Mouse (Mus musculus) ES-E14 (cell line): ENCODE measurements around the gene Hnrnpa0. TPM values are rescaled to one million over a fixed set of nuclear protein-coding genes. Genes with fewer than 3 reads are reported as not detected.

Experiments
- DNase-seq: peaks from one replicate; pipeline ENCODE4 v3.0.0-alpha.2; 2013; ENCODE audit warnings: low read depth, low spot score
- H3K27ac ChIP-seq: 2 replicates; pipeline ENCODE4 v1.5.1; 2012; ENCODE audit warnings: low read depth, mild to moderate bottlenecking, low read length, moderate library complexity, mixed read lengths; ENCODE audit not compliant: poor library complexity, insufficient read depth, severe bottlenecking
- H3K36me3 ChIP-seq: 2 replicates; pipeline ENCODE4 v1.6.1; 2012; ENCODE audit warnings: mild to moderate bottlenecking, low read length, moderate library complexity, mixed read lengths; ENCODE audit not compliant: control insufficient read depth, poor library complexity, insufficient read depth, severe bottlenecking
- H3K4me1 ChIP-seq, 2 experiments: fragments of 150-350 bp in 1 of 2; sonication (generic) in 1 of 2; 2 replicates each; pipeline ENCODE4 v1.6.1; 2012; ENCODE audit warnings: low read length in 2 of 2, mild to moderate bottlenecking in 1 of 2, mixed read lengths in 1 of 2; ENCODE audit not compliant: control insufficient read depth in 2 of 2, insufficient read depth in 2 of 2, poor library complexity in 1 of 2
- H3K4me3 ChIP-seq, 2 experiments: fragments of 150-350 bp in 1 of 2; sonication (generic) in 1 of 2; 2 replicates each; pipeline ENCODE4 v1.5.1; 2012; ENCODE audit warnings: low read length in 2 of 2, low read depth in 1 of 2, mild to moderate bottlenecking in 1 of 2, mixed read lengths in 1 of 2; ENCODE audit not compliant: insufficient read depth in 1 of 2, poor library complexity in 1 of 2, severe bottlenecking in 1 of 2
- H3K9ac ChIP-seq: 2 replicates; pipeline ENCODE4 v1.6.1; 2012; ENCODE audit warnings: low read depth, mild to moderate bottlenecking, low read length, mixed read lengths; ENCODE audit not compliant: poor library complexity, insufficient read depth, severe bottlenecking
- H3K9me3 ChIP-seq: fragments of 150-350 bp; sonication (generic); 2 replicates; pipeline ENCODE4 v1.6.1; 2012; ENCODE audit warnings: low read depth, mild to moderate bottlenecking, low read length; ENCODE audit not compliant: control insufficient read depth, insufficient read depth
- CHD2 ChIP-seq: IDR thresholded peaks from 2 replicates; pipeline ENCODE4 v1.6.1; 2014; ENCODE audit warnings: mild to moderate bottlenecking, low read depth, low read length, inconsistent platforms
- HCFC1 ChIP-seq: IDR thresholded peaks from 2 replicates; pipeline ENCODE4 v1.6.1; 2012; ENCODE audit warnings: low read length, inconsistent platforms, borderline replicate concordance; ENCODE audit not compliant: insufficient read depth
- MAFK ChIP-seq: IDR thresholded peaks from 2 replicates; pipeline ENCODE4 v1.6.1; 2014; ENCODE audit warnings: mild to moderate bottlenecking, low read depth, low read length, inconsistent platforms; ENCODE audit not compliant: insufficient read depth
- ZC3H11A ChIP-seq: IDR thresholded peaks from 2 replicates; pipeline ENCODE4 v1.6.1; 2012; ENCODE audit warnings: low read depth, mild to moderate bottlenecking, inconsistent platforms, low read length, borderline replicate concordance
- ZNF384 ChIP-seq: IDR thresholded peaks from 2 replicates; pipeline ENCODE4 v1.6.1; 2012; ENCODE audit warnings: low read depth, low read length, inconsistent platforms
- in situ Hi-C, 2 experiments: fragments of 600-800 bp; cut with MboI; formaldehyde crosslinking; loops; one replicate each; pipeline ENCODE4 v1.15.1; 2025; ENCODE audit warnings: low sequenced_read_pairs in 2 of 2, inconsistent platforms in 1 of 2; ENCODE audit not compliant: unreplicated experiment in 2 of 2
- total RNA-seq: library from RNA; depleted of rRNA; stranded (reverse); fragments of 300-350 nt; gene quantifications from 2 replicates; pipeline ENCODE4 v1.2.3, GENCODE M21; 2012

Gene Hnrnpa0
- total RNA-seq, 1 experiment = 93.8 TPM

DNA sequence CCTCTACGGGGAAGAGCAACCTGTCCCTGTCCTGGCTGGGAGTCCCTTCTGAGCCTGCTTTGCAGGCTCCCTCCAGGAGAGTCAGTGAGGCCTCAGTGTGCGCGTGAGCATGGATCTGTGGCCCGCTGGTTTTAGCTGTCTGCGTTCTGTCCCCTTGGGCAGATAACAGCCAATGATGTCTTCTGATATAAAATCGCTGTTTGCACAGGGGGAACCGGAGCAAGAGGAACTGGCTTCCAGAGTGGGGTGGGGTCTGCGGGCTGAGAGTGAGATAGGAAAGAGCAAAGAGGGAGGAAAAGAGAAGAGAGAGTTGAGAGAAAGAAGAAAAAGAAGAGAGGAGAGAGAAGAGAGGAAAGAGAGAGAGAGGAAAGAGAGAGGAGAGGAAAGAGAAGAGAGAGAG, 28.7 kb upstream of the Hnrnpa0 start:
- Histone ChIP-seq H3K4me3 (peak overlapping the region; percentile 67 to 73; a peak in 3 of 4 replicates), H3K9ac (no peak overlapping the region), H3K27ac (no peak overlapping the region), H3K36me3 (peaks cover 2% of the 10 kb centered on the region; the same call in 1 of the 2 replicates), H3K9me3 (no peaks in the 10 kb centered on the region), H3K4me1 (peaks cover 0 to 5% of the 10 kb centered on the region in 2 experiments; a peak in 1 of 4 replicates)
- no peak for DNase-seq
- in situ Hi-C loops = loop anchor here in 1 of 2 experiments (10.0 kb wide), 1 partner anchor 398 kb away; no protein-coding TSS in a partner anchor
- no peak for TF ChIP-seq MAFK
- no peak for TF ChIP-seq HCFC1
- TF ChIP-seq CHD2 = no peak
- TF ChIP-seq ZNF384 = no peak
- no peak for TF ChIP-seq ZC3H11A

DNA sequence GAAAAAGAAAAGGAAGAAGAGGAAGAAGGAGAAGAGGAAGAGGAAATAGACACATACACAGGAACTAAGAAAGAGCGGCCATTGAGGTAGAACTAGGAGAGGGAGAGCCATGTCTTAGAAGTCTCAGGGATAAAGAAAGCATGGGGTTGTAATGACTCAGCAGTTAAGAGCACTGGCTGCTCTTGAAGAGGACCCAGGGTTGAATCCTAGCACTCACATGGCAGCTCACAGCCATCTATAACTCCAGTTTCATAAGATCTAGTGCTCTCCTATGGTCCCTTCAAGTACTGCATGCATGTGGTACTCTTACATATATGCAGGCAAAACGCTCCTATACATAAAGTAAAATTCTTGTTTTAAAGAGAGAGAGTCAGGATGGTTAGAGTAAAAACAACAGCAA, 27.7 kb upstream of the Hnrnpa0 start:
- H3K4me3 ChIP-seq = no peak overlapping the region
- TF ChIP-seq HCFC1 (no peak), MAFK (peak; percentile 56)
- no peaks in the 10 kb centered on the region for H3K9me3 ChIP-seq
- H3K27ac ChIP-seq = no peak overlapping the region
- no peak for DNase-seq
- in situ Hi-C loops = loop anchor here in 1 of 2 experiments (10.0 kb wide), 1 partner anchor 399 kb away; no protein-coding TSS in a partner anchor
- no peak overlapping the region for H3K9ac ChIP-seq
- peaks cover 0 to 5% of the 10 kb centered on the region in 2 experiments; a peak in 1 of 4 replicates for H3K4me1 ChIP-seq
- peaks cover 2% of the 10 kb centered on the region; the same call in 1 of the 2 replicates for H3K36me3 ChIP-seq

DNA sequence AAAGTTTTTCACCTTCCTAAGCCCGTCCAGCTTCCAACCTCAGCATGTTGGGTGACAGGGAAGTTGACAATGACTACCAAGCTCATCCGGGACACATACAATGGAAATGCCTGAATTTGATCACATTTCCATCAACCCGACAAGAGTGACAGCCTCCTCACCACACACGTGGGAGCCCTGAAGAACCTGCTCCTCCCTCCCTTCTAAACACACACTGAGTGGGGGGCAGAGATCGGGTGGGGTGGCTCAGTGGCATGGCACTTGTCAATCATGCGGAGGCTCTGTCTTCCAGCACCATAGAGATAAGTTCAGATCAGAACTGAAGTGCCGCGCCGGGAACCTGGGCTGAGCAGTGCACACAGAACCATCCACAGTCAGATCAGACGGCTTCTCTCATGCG, 22.1 kb upstream of the Hnrnpa0 start:
- H3K4me1 ChIP-seq = 0 out of 4 replicates have a peak, but pooled peaks cover 0 to 3% of the 10 kb centered on the region in 2 experiments
- DNase-seq = no peak
- H3K9ac ChIP-seq = no peak overlapping the region
- no peak overlapping the region for H3K27ac ChIP-seq
- no peaks in the 10 kb centered on the region for H3K36me3 ChIP-seq
- H3K9me3 ChIP-seq = no peaks in the 10 kb centered on the region
- H3K4me3 ChIP-seq = no peak overlapping the region
- in situ Hi-C loops = loop anchor here in 1 of 2 experiments (10.0 kb wide), 1 partner anchor 404 kb away; no protein-coding TSS in a partner anchor
- TF ChIP-seq ZNF384 = no peak
- TF ChIP-seq HCFC1 = no peak
- TF ChIP-seq MAFK = no peak
- TF ChIP-seq ZC3H11A = no peak
- TF ChIP-seq CHD2 = no peak

DNA sequence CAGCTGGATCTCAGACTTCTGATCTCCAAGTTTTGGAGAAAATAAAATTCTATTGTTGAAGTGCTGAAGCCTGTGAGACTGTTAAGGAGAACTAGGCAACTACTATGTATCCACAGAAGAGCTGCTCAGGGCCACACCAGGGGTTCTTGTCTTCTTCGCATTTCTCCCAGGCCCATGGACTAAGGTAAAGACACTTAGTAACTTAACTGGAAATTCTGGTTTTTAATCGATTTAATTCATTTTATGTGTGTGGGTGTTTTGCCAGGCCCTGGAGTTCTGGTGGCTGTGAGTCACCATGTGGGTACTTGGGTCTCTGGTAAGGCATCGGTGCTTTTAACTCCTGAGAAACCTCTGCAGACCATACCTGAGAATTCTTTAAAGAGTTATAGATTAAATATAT, 21.3 kb upstream of the Hnrnpa0 start:
- TF ChIP-seq HCFC1 (no peak), ZNF384 (no peak), CHD2 (no peak), MAFK (no peak), ZC3H11A (no peak)
- in situ Hi-C loops = loop anchor here in 1 of 2 experiments (10.0 kb wide), 1 partner anchor 405 kb away; no protein-coding TSS in a partner anchor
- no peak overlapping the region for H3K9ac ChIP-seq
- 0 out of 4 replicates have a peak, but pooled peaks cover 0 to 3% of the 10 kb centered on the region in 2 experiments for H3K4me1 ChIP-seq
- H3K9me3 ChIP-seq = no peaks in the 10 kb centered on the region
- H3K36me3 ChIP-seq = no peaks in the 10 kb centered on the region
- no peak for DNase-seq
- no peak overlapping the region for H3K4me3 ChIP-seq
- H3K27ac ChIP-seq = no peak overlapping the region
